Mouse (Mus musculus): ENCODE results near the gene B3gnt2.

DNA sequence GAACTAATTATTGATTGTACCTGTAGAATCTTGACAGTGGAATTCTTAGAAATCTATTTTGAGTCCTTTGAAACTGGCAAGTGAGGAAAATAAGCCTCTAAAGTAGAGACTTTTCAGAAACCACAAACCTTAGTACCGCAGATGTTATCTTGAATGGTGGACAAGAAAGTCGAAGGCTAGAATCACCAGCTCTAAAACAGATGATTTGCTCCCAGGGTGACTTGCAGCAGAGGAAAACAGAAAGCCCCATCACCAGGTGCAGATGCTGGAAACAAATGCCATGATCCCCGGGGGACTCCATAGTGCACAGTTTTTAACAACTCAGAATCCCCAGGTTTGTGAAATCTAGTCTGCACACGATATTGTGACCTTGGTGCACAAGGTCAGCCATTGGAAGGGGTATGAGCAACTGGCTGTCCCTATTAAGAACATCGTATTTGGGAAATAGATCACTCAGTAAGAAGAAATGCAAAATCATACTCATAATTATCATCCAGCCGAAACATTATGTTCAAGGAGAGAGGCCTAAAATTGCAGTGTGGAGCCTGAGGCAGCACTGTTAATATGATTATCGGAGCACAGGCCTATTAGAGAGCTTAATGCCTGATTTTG lies 5.0 kb upstream of the B3gnt2 start:
- no peak for TF ChIP-seq ZMIZ1 (IDR thresholded peaks at IDR 0.05; ENCODE audit: low read depth, low read length)
- no peak for TF ChIP-seq BHLHE40 (IDR thresholded peaks at IDR 0.05; ENCODE audit: borderline replicate concordance, low read depth, low read length)
- TF ChIP-seq POLR2AphosphoS5 (IDR thresholded peaks at IDR 0.05; ENCODE audit: borderline replicate concordance, low read depth, low read length), result no peak
- no peak for TF ChIP-seq CTCF (IDR thresholded peaks at IDR 0.05 in 2 of 3, conservative IDR thresholded peaks at IDR 0.05 in 1 of 3; ENCODE audit: control insufficient read depth in 1 of 3, insufficient read depth in 1 of 3, low read depth in 2 of 3, low read length in 3 of 3, poor library complexity in 1 of 3, severe bottlenecking in 1 of 3)
- TF ChIP-seq EP300 (IDR thresholded peaks at IDR 0.05; ENCODE audit: low read depth in 1 of 2, low read length in 2 of 2), result no peak
- no peak for TF ChIP-seq MEF2A (IDR thresholded peaks at IDR 0.05; ENCODE audit: extremely low read depth, insufficient replicate concordance, low read depth, low read length, poor library complexity, severe bottlenecking)
